Mouse (Mus musculus) bone marrow macrophage, adult 2 months (primary cell): Measurements from ENCODE around the gene Iglon5.

Experiments used
- CTCF ChIP-seq: IDR thresholded peaks from 2 replicates; pipeline ENCODE4 v1.5.1; 2012; ENCODE audit warnings: low read depth, mild to moderate bottlenecking, low read length, moderate library complexity
- POLR2A ChIP-seq: IDR thresholded peaks from 2 replicates; pipeline ENCODE4 v1.6.1; 2012; ENCODE audit warnings: mild to moderate bottlenecking, low read depth, low read length, borderline replicate concordance

DNA sequence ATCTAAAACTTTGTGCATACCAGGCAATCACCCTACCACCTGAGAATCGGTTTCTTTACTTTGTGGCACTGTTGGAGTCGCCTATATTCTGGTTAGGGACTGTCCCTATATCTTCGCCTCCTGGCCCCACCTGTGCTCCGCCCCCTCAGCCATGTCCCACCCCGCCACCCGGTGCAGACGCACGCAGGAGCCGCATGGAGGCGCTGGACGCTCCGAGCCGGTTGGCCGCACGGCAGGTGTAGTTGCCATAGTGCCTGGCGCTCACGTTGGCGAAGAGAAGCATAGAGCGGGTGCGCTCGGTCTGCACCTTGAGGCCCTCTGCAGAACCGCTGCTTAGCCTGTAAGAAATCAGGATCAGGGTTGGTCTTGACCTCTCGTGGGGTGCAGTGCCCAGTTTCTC, 14.2 kb downstream of the Iglon5 start:
- TF ChIP-seq POLR2A (no peak), CTCF (no peak)
